Mouse (Mus musculus): ENCODE results near the gene Nenf.

DNA sequence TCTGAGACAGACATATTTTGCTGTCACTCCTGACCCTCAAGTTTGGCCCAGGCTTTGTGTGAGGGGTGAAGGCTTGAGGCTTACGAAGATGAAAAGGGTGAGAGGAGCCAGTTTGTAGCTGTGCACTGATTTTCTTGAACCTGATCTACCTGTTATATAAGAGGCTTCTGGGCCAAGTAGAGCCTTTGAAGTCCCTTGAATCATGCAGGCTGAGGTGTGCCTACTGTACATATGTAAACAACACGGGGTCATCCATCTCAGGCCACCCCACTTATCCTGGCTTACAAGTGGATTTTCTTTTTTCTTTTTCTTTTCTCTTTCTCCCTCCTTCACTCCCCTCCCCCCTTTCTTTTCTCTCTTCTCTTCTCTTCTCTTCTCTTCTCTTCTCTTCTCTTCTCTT is 30.6 kb upstream of the Nenf start:
- no peak for TF ChIP-seq POLR2A (IDR thresholded peaks at IDR 0.05; ENCODE audit: low read depth, low read length)
- TF ChIP-seq CTCF (conservative IDR thresholded peaks at IDR 0.05; ENCODE audit: insufficient read depth, insufficient read length, low read depth, low read length) = no peak

All from kidney, adult 2 months (tissue).